Mouse (Mus musculus): ENCODE results near the gene Utp4. TPM values are rescaled to one million over a fixed set of nuclear protein-coding genes. Genes with fewer than 3 reads are reported as not detected.
"Not testable (repeated sequence)": the region's sequence is repeated elsewhere in the genome, so short reads cannot be mapped to it uniquely, and the experiment has no call there.

The Utp4 gene
- polyA plus RNA-seq, 1 experiment, result 18.9 TPM

- Histone ChIP-seq H3K4me3 (replicated peaks; ENCODE audit: control insufficient read depth, low read depth, low read length) (no peak overlapping the region), H3K27ac (ENCODE audit: control insufficient read depth, insufficient read depth, low read depth, low read length, poor library complexity) (no peak overlapping the region), H3K4me1 (ENCODE audit: control insufficient read depth, insufficient read depth, low read length) (no peaks in the 10 kb centered on the region)
- WGBS, result 3% methylated on average over 15 of the region's 15 CpGs
- TF ChIP-seq POLR2A (IDR thresholded peaks at IDR 0.05; ENCODE audit: borderline replicate concordance, control insufficient read depth, low read depth, low read length), result no peak
- TF ChIP-seq CTCF (IDR thresholded peaks at IDR 0.05; ENCODE audit: control insufficient read depth, insufficient read depth, low read length), result no peak
These were observed 22.0 kb upstream of the Utp4 start for GRCm38 (mm10) chr8:106871328-106871926.

- no peak overlapping the region for H3K4me3 ChIP-seq (replicated peaks; ENCODE audit: control insufficient read depth, low read depth, low read length)
- no peak for TF ChIP-seq POLR2A (IDR thresholded peaks at IDR 0.05; ENCODE audit: borderline replicate concordance, control insufficient read depth, low read depth, low read length)
- H3K4me1 ChIP-seq (ENCODE audit: control insufficient read depth, insufficient read depth, low read length), result no peaks in the 10 kb centered on the region
- WGBS, result 4% methylated on average over 22 of the region's 22 CpGs
- no peak overlapping the region for H3K27ac ChIP-seq (ENCODE audit: control insufficient read depth, insufficient read depth, low read depth, low read length, poor library complexity)
These were observed 21.5 kb upstream of the Utp4 start for GRCm38 (mm10) chr8:106871931-106872371.

GRCm38 (mm10) chr8:106872454-106873034, 20.9 kb upstream of the Utp4 start:
- 47% methylated on average over 8 of the region's 8 CpGs for WGBS
- no peak for TF ChIP-seq POLR2A (IDR thresholded peaks at IDR 0.05; ENCODE audit: borderline replicate concordance, control insufficient read depth, low read depth, low read length)
- no peak for TF ChIP-seq CTCF (IDR thresholded peaks at IDR 0.05; ENCODE audit: control insufficient read depth, insufficient read depth, low read length)
- Histone ChIP-seq H3K4me3 (replicated peaks; ENCODE audit: control insufficient read depth, low read depth, low read length) (no peak overlapping the region), H3K4me1 (ENCODE audit: control insufficient read depth, insufficient read depth, low read length) (no peaks in the 10 kb centered on the region), H3K27ac (ENCODE audit: control insufficient read depth, insufficient read depth, low read depth, low read length, poor library complexity) (no peak overlapping the region)

- 85% methylated on average over 8 of the region's 8 CpGs for WGBS
These were observed 13.2 kb upstream of the Utp4 start for GRCm38 (mm10) chr8:106880121-106880707.

GRCm38 (mm10) chr8:106884094-106884493, 9.3 kb upstream of the Utp4 start:
- H3K4me3 ChIP-seq (replicated peaks; ENCODE audit: control insufficient read depth, low read depth, low read length); H3K4me1 ChIP-seq (ENCODE audit: control insufficient read depth, insufficient read depth, low read length); H3K27ac ChIP-seq (ENCODE audit: control insufficient read depth, insufficient read depth, low read depth, low read length, poor library complexity): not testable (repeated sequence)
- WGBS, result 91% methylated on average over 11 of the region's 11 CpGs

More at GRCm38 (mm10) chr8:106880121-106880707, 13.2 kb upstream of the Utp4 start:
- no peak overlapping the region for H3K27ac ChIP-seq (ENCODE audit: control insufficient read depth, insufficient read depth, low read depth, low read length, poor library complexity)
- no peak for TF ChIP-seq POLR2A (IDR thresholded peaks at IDR 0.05; ENCODE audit: borderline replicate concordance, control insufficient read depth, low read depth, low read length)
- no peak for TF ChIP-seq CTCF (IDR thresholded peaks at IDR 0.05; ENCODE audit: control insufficient read depth, insufficient read depth, low read length)
- H3K4me3 ChIP-seq (replicated peaks; ENCODE audit: control insufficient read depth, low read depth, low read length), result no peak overlapping the region
- H3K4me1 ChIP-seq (ENCODE audit: control insufficient read depth, insufficient read depth, low read length), result no peaks in the 10 kb centered on the region

- not testable (repeated sequence) for H3K27ac ChIP-seq (ENCODE audit: control insufficient read depth, insufficient read depth, low read depth, low read length, poor library complexity); H3K4me3 ChIP-seq (replicated peaks; ENCODE audit: control insufficient read depth, low read depth, low read length); H3K4me1 ChIP-seq (ENCODE audit: control insufficient read depth, insufficient read depth, low read length)
- WGBS, result 89% methylated on average over 4 of the region's 4 CpGs
These were observed 8.5 kb upstream of the Utp4 start for GRCm38 (mm10) chr8:106884826-106885400.

- TF ChIP-seq POLR2A (IDR thresholded peaks at IDR 0.05; ENCODE audit: borderline replicate concordance, control insufficient read depth, low read depth, low read length), result no peak
- peak; percentile 73 for TF ChIP-seq CTCF (IDR thresholded peaks at IDR 0.05; ENCODE audit: control insufficient read depth, insufficient read depth, low read length)
These were observed 5.9 kb upstream of the Utp4 start for GRCm38 (mm10) chr8:106887336-106888189.

GRCm38 (mm10) chr8:106888803-106889202, 4.6 kb upstream of the Utp4 start:
- TF ChIP-seq CTCF (IDR thresholded peaks at IDR 0.05; ENCODE audit: control insufficient read depth, insufficient read depth, low read length), result no peak
- TF ChIP-seq POLR2A (IDR thresholded peaks at IDR 0.05; ENCODE audit: borderline replicate concordance, control insufficient read depth, low read depth, low read length), result no peak
- Histone ChIP-seq H3K27ac (ENCODE audit: control insufficient read depth, insufficient read depth, low read depth, low read length, poor library complexity) (no peak overlapping the region), H3K4me1 (ENCODE audit: control insufficient read depth, insufficient read depth, low read length) (no peaks in the 10 kb centered on the region), H3K4me3 (replicated peaks; ENCODE audit: control insufficient read depth, low read depth, low read length) (no peak overlapping the region)
- 80% methylated on average over 3 of the region's 3 CpGs for WGBS

More at GRCm38 (mm10) chr8:106887336-106888189, 5.9 kb upstream of the Utp4 start:
- Histone ChIP-seq H3K4me3 (replicated peaks; ENCODE audit: control insufficient read depth, low read depth, low read length) (no peak overlapping the region), H3K4me1 (ENCODE audit: control insufficient read depth, insufficient read depth, low read length) (no peaks in the 10 kb centered on the region), H3K27ac (ENCODE audit: control insufficient read depth, insufficient read depth, low read depth, low read length, poor library complexity) (no peak overlapping the region)
- WGBS, result 32% methylated on average over 5 of the region's 5 CpGs

Data from bone marrow, adult 2 months (tissue).